Mouse (Mus musculus) cerebellum, postnatal 10 days (tissue): ENCODE results near the gene Nfkbid.

ENCODE experiments used
- DNase-seq, 2 experiments: peaks; one replicate each; pipeline ENCODE4 v3.0.0; 2021; ENCODE audit warnings: mixed read lengths in 2 of 2

Gene Nfkbid

GRCm38 (mm10) chr7:30421175-30421889 lies at the start of gene Nfkbid:
Gene Nfkbid (plus strand): TSS chr7:30421732.
- DNase-seq: peak; percentile 72 to 75

DNA sequence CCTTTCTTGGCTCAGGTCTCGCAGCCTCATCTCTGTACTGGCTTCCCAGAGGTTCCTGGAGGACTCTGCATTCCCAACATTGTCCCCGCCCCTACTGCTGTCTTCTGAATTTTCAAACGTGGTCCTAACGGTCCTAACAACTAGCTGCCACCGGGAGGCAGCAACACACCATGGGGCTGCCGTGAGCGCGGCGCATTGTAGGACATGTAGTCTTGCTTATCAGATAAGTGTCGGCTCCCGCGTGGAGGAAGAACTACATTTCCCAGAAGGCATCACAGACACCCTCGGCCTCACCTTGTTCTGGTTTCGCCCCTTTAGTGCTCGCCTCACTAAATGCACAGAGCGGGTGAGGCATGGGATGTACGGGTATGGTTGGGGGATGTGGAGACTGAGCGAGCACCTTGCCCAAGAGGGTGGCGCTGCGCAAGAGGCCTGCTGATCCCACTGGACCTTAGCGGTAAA lies 48.0 kb upstream of the Nfkbid start:
- peak; percentile 95 to 97 for DNase-seq

GRCm38 (mm10) chr7:30380061-30380460 lies 41.5 kb upstream of the Nfkbid start:
- no peak for DNase-seq

DNA sequence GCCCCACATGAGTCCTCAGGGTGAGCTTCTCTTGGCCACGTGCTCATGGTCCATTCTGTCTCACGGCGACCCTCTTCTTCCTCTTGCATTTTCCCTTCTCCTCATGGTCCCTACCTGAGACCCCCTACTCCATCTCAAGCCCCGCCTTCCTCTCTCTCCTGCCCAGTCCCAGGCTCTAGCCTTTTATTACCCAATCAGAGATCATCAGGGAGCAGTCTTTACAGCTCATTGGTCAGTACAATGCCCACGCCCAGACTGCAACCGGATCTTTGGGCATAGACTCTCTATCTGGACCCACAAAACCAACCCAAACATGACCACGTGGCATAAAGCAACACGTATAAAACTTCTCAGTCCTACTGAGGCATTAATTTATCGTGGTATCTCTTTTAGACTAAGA lies 37.4 kb upstream of the Nfkbid start:
- no peak for DNase-seq

DNA sequence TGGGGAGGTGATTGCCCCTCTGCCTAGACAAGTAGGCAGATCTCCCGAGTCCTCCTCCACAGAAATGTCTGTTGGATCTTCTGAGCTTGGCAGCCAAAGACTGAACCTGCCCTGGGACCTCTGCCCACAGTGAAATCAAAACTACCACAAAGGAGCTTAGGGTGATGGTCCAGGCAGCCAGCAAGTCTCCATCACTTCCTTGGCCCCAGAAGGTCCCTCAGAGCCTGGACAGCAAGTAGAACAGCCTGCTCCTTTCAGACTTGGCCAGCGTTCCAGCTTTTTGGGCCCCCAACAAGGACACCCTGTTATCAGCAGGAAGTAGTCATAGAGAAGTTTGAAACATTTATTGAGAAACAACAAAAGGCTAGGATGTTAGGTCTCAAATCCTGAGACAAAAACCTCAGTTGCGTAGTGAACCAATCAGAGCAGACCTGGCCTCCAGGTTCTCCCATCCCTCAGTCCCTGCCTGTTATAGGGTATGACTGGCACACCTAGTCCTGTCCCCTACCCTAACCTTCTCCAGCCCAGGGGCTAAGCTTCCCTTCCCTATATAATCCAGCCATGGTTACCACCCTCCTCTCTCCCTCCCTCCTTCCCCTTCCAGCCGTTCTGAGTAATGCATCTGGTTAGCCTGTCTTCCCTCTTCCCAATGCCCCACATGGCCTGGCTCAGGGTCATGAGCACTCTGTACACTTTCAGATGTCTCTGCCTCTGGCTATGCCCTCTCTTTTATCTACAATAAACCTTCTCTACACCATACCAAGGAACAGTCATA lies 28.6 kb upstream of the Nfkbid start:
- no peak for DNase-seq

DNA sequence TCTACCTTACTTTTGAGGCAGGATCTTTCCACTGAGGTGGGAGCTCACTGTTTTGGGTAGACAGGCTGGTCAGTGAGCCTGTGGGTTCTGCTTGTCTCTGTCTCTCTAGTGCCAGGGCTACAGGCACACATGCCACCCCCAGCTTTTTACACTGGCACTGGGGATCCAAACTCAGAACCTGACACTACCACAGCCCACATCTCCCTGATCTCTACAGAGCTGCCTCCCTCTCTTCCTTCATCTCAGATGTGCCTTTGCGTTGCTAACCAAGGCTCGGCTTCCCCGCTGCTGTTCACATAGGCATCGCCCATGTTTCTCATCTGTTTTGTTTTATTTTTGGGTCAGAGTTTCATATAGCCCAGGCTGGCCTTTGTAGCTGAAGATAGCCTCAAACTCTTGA lies 27.9 kb upstream of the Nfkbid start:
- DNase-seq: no peak

DNA sequence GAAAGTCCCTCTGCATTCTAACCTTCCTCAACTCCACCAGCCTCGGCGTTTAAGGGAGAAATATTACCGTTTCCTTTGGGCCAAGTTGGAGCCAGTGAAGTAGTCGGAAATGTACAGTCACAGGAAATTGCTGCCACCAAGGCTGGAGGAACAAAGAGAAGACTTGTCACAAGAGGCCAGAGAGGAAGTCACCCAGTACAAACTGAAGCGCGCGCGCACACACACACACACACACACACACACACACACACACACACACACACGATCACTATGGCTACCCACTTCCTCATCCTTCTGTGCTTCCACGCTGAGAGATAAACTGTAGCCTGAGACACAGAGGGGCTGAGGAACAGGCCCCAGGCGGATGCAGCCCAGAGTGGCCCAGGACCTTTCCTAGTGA lies 27.2 kb upstream of the Nfkbid start:
- no peak for DNase-seq

GRCm38 (mm10) chr7:30394871-30395270 lies 26.7 kb upstream of the Nfkbid start:
- peak in 1 of 2 experiments; percentile 29 for DNase-seq

GRCm38 (mm10) chr7:30399671-30400070 lies 21.9 kb upstream of the Nfkbid start:
- DNase-seq: no peak

DNA sequence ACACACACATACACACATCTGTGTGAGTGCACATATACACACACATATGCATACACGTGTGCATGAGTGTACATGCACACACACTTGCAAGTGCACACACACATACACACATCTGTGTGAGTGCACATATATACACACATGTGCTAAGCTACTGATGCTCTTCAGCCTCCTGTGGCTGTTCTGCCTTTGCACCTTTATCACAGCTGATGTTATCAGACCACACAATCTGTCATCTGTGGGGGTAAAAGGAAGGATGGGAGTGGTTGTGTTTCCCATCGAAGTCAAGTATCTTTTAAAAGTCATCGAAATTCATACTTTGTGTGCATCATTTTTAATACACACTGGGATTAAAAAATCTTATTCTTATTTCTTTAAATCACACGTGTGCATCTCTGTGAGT lies 19.2 kb upstream of the Nfkbid start:
- DNase-seq: no peak

DNA sequence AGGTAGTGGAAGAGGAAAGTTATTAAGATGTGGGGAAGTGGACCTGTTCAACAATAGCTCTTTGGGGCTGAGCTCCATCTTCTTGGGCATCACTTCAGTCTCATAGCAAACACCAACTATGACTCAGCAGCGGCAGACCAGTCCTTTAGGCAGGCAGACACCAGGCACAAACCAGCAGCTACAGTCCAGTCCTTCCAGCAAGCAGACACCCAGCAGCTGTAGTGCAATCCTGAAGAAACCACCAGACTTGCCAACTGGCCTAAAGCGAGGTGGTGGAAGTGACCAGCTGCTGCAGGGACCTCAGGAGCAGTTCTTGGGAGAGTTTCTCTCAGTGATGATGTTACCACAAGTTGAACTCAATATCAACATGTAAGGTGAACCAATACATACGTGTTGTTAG lies 12.9 kb upstream of the Nfkbid start:
- no peak for DNase-seq

GRCm38 (mm10) chr7:30409789-30410188 lies 11.7 kb upstream of the Nfkbid start:
- no peak for DNase-seq

GRCm38 (mm10) chr7:30411023-30411422 lies 10.5 kb upstream of the Nfkbid start:
- no peak for DNase-seq

- DNase-seq: no peak
Observed at GRCm38 (mm10) chr7:30412735-30413147, 8.8 kb upstream of the Nfkbid start.

DNA sequence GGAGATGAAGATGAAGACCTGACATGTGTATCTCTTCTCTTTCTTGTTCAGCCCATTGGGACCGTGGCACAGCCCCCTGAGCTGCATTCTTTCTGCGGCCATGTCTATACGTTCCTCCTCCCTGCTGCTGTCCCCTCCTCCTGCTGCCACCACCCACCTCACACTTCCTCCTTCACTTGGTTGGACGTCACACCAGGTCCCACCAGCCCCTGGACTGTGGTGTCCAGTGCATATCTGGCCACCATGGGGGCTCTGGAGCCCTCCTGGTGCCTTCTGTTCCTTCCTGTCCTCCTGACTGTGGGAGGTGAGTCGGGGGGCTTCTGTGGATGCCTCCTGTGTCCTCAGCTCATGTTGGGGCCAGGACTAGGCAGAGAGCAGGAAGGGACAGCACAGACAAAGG lies 7.9 kb upstream of the Nfkbid start, which contains the start of gene Tyrobp:
Gene Tyrobp, plus strand, starts transcription at position 165 of the 400 bp plus-strand sequence.
- no peak for DNase-seq

DNA sequence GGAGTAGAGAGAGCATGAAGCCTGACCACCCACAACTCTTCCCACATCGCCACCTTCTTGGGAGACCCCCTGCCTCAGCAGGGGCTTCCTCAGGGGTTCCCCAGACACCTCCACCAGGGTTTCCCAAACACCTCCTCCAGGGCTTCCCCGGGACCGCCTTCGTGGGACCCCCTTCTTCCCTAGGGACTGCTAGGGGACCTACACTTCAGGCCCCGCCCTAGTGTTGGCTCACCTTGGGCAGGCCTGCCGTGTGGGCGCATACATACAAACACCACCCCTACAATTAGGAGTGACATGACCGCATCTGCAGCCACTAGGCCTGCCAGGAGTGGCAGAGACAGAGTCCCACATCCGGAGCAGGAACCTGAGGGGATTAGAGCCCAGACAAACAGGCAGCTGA lies 3.7 kb upstream of the Nfkbid start:
- DNase-seq: no peak

DNA sequence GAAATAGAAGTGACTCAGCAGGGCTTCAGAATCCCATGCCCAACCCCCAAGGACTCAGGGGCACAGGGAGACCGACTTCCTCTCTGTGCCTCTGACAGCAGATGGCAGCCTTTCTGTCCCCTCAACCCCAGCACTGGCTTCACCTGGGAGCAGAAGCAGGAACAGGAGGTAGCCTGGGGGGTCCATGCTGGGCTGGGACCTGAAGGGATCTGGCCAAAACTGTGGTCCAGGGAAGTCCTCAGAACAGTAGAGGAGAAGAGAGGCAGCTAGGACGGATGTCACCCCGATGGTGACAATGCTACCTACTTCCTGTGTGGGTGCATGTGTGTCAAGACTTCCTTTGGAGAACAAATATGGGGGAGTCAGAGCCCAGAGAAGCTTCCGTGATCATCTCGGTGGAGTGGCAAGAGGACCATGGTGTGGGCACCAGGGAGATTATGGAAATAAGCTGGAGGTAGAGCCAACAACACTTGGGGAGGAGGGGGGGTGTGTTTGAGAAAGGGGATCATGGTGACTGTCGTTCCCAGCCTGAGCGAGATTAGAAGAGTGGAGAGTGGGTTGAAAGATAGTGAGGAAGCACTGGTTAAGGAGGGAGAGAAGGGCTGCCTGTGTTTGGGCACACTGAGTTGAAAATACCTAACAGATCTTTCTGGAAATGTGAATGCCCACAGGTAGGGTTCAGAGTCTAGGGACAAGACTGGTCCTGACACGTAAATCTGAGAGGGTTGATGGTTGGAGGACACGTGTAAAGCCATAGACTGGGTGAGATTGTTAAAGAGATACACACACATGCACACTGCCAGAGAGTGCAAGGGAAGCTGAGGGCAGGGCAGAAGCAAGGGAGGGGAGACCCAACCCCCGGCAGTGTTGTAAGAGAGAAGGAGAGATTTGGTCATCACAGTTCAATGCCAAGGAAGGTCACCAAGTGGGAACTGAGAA lies 1.7 kb upstream of the Nfkbid start, which contains the start of gene Hcst:
Gene Hcst, minus strand, starts transcription at position 294 of the 939 bp plus-strand sequence.
- no peak for DNase-seq

GRCm38 (mm10) chr7:30420673-30421072 lies 859 bp upstream of the Nfkbid start:
- no peak for DNase-seq

GRCm38 (mm10) chr7:30421890-30422435 lies 431 bp downstream of the Nfkbid start:
- peak; percentile 98 for DNase-seq

DNA sequence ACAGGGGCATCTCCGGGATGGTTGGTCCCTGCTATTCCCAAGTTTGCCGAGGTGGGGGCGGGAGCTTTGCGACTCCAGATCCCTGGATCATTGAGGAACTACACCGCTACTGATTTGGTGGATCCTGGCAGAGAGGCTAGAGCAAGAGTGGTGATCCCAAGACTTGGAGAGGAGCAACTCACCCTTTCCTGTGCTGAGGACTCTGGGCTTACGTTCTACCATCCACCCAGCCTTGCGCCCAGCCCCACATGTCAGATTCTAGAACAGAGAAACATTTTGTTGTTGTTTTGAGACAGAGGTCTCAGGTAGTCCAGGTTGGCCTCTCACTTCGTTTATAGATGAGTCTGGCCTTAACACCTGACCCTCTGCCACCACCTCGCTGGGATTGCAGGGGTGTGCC lies 1.0 kb downstream of the Nfkbid start:
- no peak for DNase-seq

GRCm38 (mm10) chr7:30423071-30423641 lies 1.6 kb downstream of the Nfkbid start:
- peak in 1 of 2 experiments; percentile 44 for DNase-seq

DNA sequence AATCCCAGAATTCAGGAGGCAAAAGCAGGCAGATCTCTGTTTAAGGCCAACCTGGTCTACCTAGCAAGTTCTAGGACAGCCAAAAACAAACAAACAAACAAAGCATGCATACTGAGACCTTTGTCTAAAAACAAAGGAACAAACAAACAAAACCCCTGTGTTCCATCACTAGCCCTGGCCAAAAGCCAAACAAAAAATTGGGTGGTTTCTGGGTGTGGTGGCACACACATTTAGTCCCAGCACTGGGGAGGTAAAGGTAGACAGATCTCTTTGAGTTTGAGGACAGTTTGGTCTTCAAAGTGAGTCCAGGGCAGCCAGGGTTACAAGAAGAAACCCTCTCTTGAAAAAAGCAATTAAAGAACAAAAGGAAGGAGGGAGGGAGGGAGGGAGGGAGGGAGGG lies 7.8 kb downstream of the Nfkbid start:
- DNase-seq: no peak
